Mouse (Mus musculus) forelimb bud, embryonic 11.5 days (tissue): Measurements from ENCODE around the gene Cog3.
A peak's percentile ranks its signal among the peaks of the same experiment; 100 is the strongest.
"Not testable (repeated sequence)": the region's sequence is repeated elsewhere in the genome, so short reads cannot be mapped to it uniquely, and the experiment has no call there.

Source experiments
- DNase-seq: peaks from one replicate; pipeline ENCODE4 v3.0.0-alpha.2; 2012; ENCODE audit warnings: low read depth, low spot score

Gene Cog3

GRCm38 (mm10) chr14:75753991-75754817 lies at the start of gene Cog3:
TSS of gene Cog3 (minus strand) at chr14:75754517.
- peak; percentile 85 for DNase-seq

GRCm38 (mm10) chr14:75797769-75798386 lies 43.6 kb upstream of the Cog3 start:
- peak; percentile 77 for DNase-seq

GRCm38 (mm10) chr14:75795918-75796317 lies 41.6 kb upstream of the Cog3 start:
- no peak for DNase-seq

GRCm38 (mm10) chr14:75794726-75795125 lies 40.4 kb upstream of the Cog3 start:
- no peak for DNase-seq

- DNase-seq = no peak
Measured at GRCm38 (mm10) chr14:75794324-75794723, 40.0 kb upstream of the Cog3 start.

- DNase-seq = no peak
Measured at GRCm38 (mm10) chr14:75793110-75793509, 38.8 kb upstream of the Cog3 start.

GRCm38 (mm10) chr14:75791372-75791771 lies 37.1 kb upstream of the Cog3 start:
- DNase-seq = no peak

GRCm38 (mm10) chr14:75790411-75790996 lies 36.2 kb upstream of the Cog3 start:
- DNase-seq = no peak

- DNase-seq = no peak
Measured at GRCm38 (mm10) chr14:75789291-75789690, 35.0 kb upstream of the Cog3 start.

- DNase-seq = no peak
Measured at GRCm38 (mm10) chr14:75787794-75788175, 33.5 kb upstream of the Cog3 start.

- DNase-seq = peak; percentile 91
Measured at GRCm38 (mm10) chr14:75786868-75787793, 32.8 kb upstream of the Cog3 start, which contains the start of gene Slc25a30. TSS of gene Slc25a30 (minus strand) at chr14:75787037.

GRCm38 (mm10) chr14:75786424-75786867 lies 32.1 kb upstream of the Cog3 start:
- peak; percentile 46 for DNase-seq

GRCm38 (mm10) chr14:75779913-75780312 lies 25.6 kb upstream of the Cog3 start:
- no peak for DNase-seq

- DNase-seq = no peak
Measured at GRCm38 (mm10) chr14:75776637-75777036, 22.3 kb upstream of the Cog3 start.

- DNase-seq = no peak
Measured at GRCm38 (mm10) chr14:75773431-75773830, 19.1 kb upstream of the Cog3 start.

- DNase-seq = not testable (repeated sequence)
Measured at GRCm38 (mm10) chr14:75772407-75772806, 18.1 kb upstream of the Cog3 start.

GRCm38 (mm10) chr14:75771101-75771501 lies 16.8 kb upstream of the Cog3 start:
- no peak for DNase-seq

GRCm38 (mm10) chr14:75769334-75769733 lies 15.0 kb upstream of the Cog3 start:
- no peak for DNase-seq

GRCm38 (mm10) chr14:75768275-75768608 lies 13.9 kb upstream of the Cog3 start:
- no peak for DNase-seq

- DNase-seq = peak; percentile 93
Measured at GRCm38 (mm10) chr14:75767492-75768274, 13.4 kb upstream of the Cog3 start.
